Comparison of ENCODE assay signal across 8 mouse cellular contexts in genomic region chr7:140882469-140882803, GRCm38 (mm10). TPM values are rescaled to one million over a fixed set of nuclear protein-coding genes. Genes with fewer than 3 reads are reported as not detected.
DNase-seq lines count a peak whose midpoint lies in the region; ATAC-seq and TF ChIP-seq lines count a peak whose summit lies in the region.

No protein-coding gene starts in this region.

- peaks cover 19% of the 10 kb centered on the region for H3K4me1 ChIP-seq in lung, embryonic 15.5 days
- peaks cover 5% of the 10 kb centered on the region for H3K4me1 ChIP-seq in embryonic fibroblast, embryonic 13.5 days (ENCODE audit: control insufficient read depth, insufficient read depth, low read length)
- H3K4me1 ChIP-seq in intestine, postnatal 0 days (replicated peaks; ENCODE audit: control insufficient read depth, insufficient read depth, low read length) = peaks cover 2% of the 10 kb centered on the region; the same call in 1 of the 2 replicates
- H3K4me1 ChIP-seq in neural tube, embryonic 14.5 days (ENCODE audit: control insufficient read depth, insufficient read depth, low read length) = peaks cover 4% of the 10 kb centered on the region; the same call in 1 of the 2 replicates

- 0% methylated on average over 12 of the region's 12 CpGs for WGBS in lung, embryonic 15.5 days
- under 1% methylated on average over 12 of the region's 12 CpGs for WGBS in intestine, postnatal 0 days
- WGBS in neural tube, embryonic 14.5 days = under 1% methylated on average over 12 of the region's 12 CpGs

- no peak for DNase-seq in lung, postnatal 10 days
- no peak for DNase-seq in cerebellum, postnatal 36 days
- no peak for DNase-seq in embryo, embryonic 11 days
- DNase-seq in gastrocnemius, postnatal 14 days = no peak

- TF ChIP-seq POLR2A in embryonic fibroblast, embryonic 13.5 days (IDR thresholded peaks at IDR 0.05; ENCODE audit: low read depth, low read length) = no peak

- intact Hi-C loops in gastrocnemius, postnatal 14 days (cut with DNase I; ENCODE audit: low total_unique reads) = no loop called here

- peak overlapping the region; percentile 86 for H3K4me2 ChIP-seq in lung, embryonic 15.5 days
- H3K4me2 ChIP-seq in intestine, postnatal 0 days (replicated peaks; ENCODE audit: low read depth) = peak overlapping the region; percentile 87
- H3K4me2 ChIP-seq in neural tube, embryonic 14.5 days (ENCODE audit: low read depth, low read length) = peak overlapping the region; percentile 70

- peak overlapping the region; percentile 54; the same call in 1 of the 2 replicates for H3K27ac ChIP-seq in lung, embryonic 15.5 days
- peak overlapping the region; percentile 4; the same call in 1 of the 2 replicates for H3K27ac ChIP-seq in embryonic fibroblast, embryonic 13.5 days (ENCODE audit: insufficient read depth, low read length)
- H3K27ac ChIP-seq in intestine, postnatal 0 days (ENCODE audit: low read depth, low read length) = peak overlapping the region; percentile 81
- peak overlapping the region; percentile 82 for H3K27ac ChIP-seq in neural tube, embryonic 14.5 days (ENCODE audit: low read depth, low read length)

- H3K27me3 ChIP-seq in lung, embryonic 15.5 days = no peaks in the 10 kb centered on the region
- no peaks in the 10 kb centered on the region for H3K27me3 ChIP-seq in intestine, postnatal 0 days (replicated peaks; ENCODE audit: control insufficient read depth, insufficient read depth, low read length)
- no peaks in the 10 kb centered on the region for H3K27me3 ChIP-seq in neural tube, embryonic 14.5 days (ENCODE audit: control insufficient read depth, insufficient read depth, low read length)

- peak overlapping the region; percentile 84 for H3K4me3 ChIP-seq in lung, embryonic 15.5 days
- H3K4me3 ChIP-seq in embryonic fibroblast, embryonic 13.5 days (ENCODE audit: insufficient read depth, low read length) = peak overlapping the region; percentile 97
- peak overlapping the region; percentile 86 for H3K4me3 ChIP-seq in intestine, postnatal 0 days (ENCODE audit: low read depth, low read length)
- peak overlapping the region; percentile 92 for H3K4me3 ChIP-seq in neural tube, embryonic 14.5 days (ENCODE audit: low read depth, low read length)

- no peak for TF ChIP-seq CTCF in embryonic fibroblast, embryonic 13.5 days (IDR thresholded peaks at IDR 0.05; ENCODE audit: borderline replicate concordance, insufficient read depth, low read length)
- TF ChIP-seq CTCF in intestine, postnatal 0 days (IDR thresholded peaks at IDR 0.05; ENCODE audit: low read depth) = no peak

- H3K9me3 ChIP-seq in lung, embryonic 15.5 days = no peaks in the 10 kb centered on the region
- H3K9me3 ChIP-seq in intestine, postnatal 0 days (ENCODE audit: control insufficient read depth) = no peaks in the 10 kb centered on the region
- H3K9me3 ChIP-seq in neural tube, embryonic 14.5 days (ENCODE audit: control insufficient read depth, low read length) = no peaks in the 10 kb centered on the region

- H3K9ac ChIP-seq in lung, embryonic 15.5 days = peak overlapping the region; percentile 83
- H3K9ac ChIP-seq in intestine, postnatal 0 days (ENCODE audit: low read depth, low read length) = peak overlapping the region; percentile 67
- peak overlapping the region; percentile 88 for H3K9ac ChIP-seq in neural tube, embryonic 14.5 days (replicated peaks; ENCODE audit: low read depth, low read length)

- no peak for ATAC-seq in lung, embryonic 15.5 days (ENCODE audit: borderline replicate concordance, extremely low read depth, low FRiP score, low TSS enrichment)
- ATAC-seq in intestine, postnatal 0 days = no peak; the same call in 1 of the 2 replicates
- ATAC-seq in neural tube, embryonic 14.5 days (ENCODE audit: low read depth) = peak; percentile 47; the same call in 1 of the 2 replicates

- peaks cover 16% of the 10 kb centered on the region; the same call in 1 of the 2 replicates for H3K36me3 ChIP-seq in lung, embryonic 15.5 days
- peaks cover 29% of the 10 kb centered on the region for H3K36me3 ChIP-seq in intestine, postnatal 0 days (ENCODE audit: control insufficient read depth, insufficient read depth)
- peaks cover 15% of the 10 kb centered on the region for H3K36me3 ChIP-seq in neural tube, embryonic 14.5 days (ENCODE audit: control insufficient read depth, insufficient read depth, low read length)

RNA-seq across cellular contexts. Expression of gene Sirt3, which starts 0.3 kb away (rescaled TPM):
- 22.8 and 22.9 TPM in 2 replicates for polyA plus RNA-seq in lung, embryonic 15.5 days (2015; fragmentation: Nextera tagmentation; extraction: Ambion mirVana)
- polyA plus RNA-seq in embryonic fibroblast, embryonic 13.5 days (2011; ENCODE audit: insufficient read length, low read depth, missing spikeins) = 7.6 and 8.2 TPM in 2 replicates
- 28.9 and 30.9 TPM in 2 replicates for polyA plus RNA-seq in intestine, postnatal 0 days (2015; fragmentation: Nextera tagmentation; extraction: Ambion mirVana)
- 46.8 and 61.6 TPM in 2 replicates for polyA plus RNA-seq in neural tube, embryonic 14.5 days (2014; fragmentation: Nextera tagmentation; extraction: Ambion mirVana)
- total RNA-seq in gastrocnemius, postnatal 14 days (2021) = 10 to 100 TPM; 19.5 to 24.7 TPM

RNA-seq across cellular contexts. Expression of gene Psmd13, which starts 0.7 kb away (rescaled TPM):
- 243 and 252 TPM in 2 replicates for polyA plus RNA-seq in lung, embryonic 15.5 days (2015; fragmentation: Nextera tagmentation; extraction: Ambion mirVana)
- polyA plus RNA-seq in embryonic fibroblast, embryonic 13.5 days (2011; ENCODE audit: insufficient read length, low read depth, missing spikeins) = 206 and 213 TPM in 2 replicates
- 150 and 155 TPM in 2 replicates for polyA plus RNA-seq in intestine, postnatal 0 days (2015; fragmentation: Nextera tagmentation; extraction: Ambion mirVana)
- 144 and 155 TPM in 2 replicates for polyA plus RNA-seq in neural tube, embryonic 14.5 days (2014; fragmentation: Nextera tagmentation; extraction: Ambion mirVana)
- total RNA-seq in gastrocnemius, postnatal 14 days (2021) = 10 to 100 TPM; 93.5 to 94.2 TPM

RNA-seq across cellular contexts. Expression of gene Cox8b, which starts 17.8 kb away (rescaled TPM):
- polyA plus RNA-seq in lung, embryonic 15.5 days (2015; fragmentation: Nextera tagmentation; extraction: Ambion mirVana) = 6.2 and 8.5 TPM in 2 replicates
- not detected in 2 replicates for polyA plus RNA-seq in embryonic fibroblast, embryonic 13.5 days (2011; ENCODE audit: insufficient read length, low read depth, missing spikeins)
- 0.53 and 0.69 TPM in 2 replicates for polyA plus RNA-seq in intestine, postnatal 0 days (2015; fragmentation: Nextera tagmentation; extraction: Ambion mirVana)
- not detected in 2 replicates for polyA plus RNA-seq in neural tube, embryonic 14.5 days (2014; fragmentation: Nextera tagmentation; extraction: Ambion mirVana)
- 1,000 to 10,000 TPM; 1,269 to 1,458 TPM for total RNA-seq in gastrocnemius, postnatal 14 days (2021)

RNA-seq across cellular contexts. Expression of gene Bet1l, which starts 25.1 kb away (rescaled TPM):
- polyA plus RNA-seq in lung, embryonic 15.5 days (2015; fragmentation: Nextera tagmentation; extraction: Ambion mirVana) = 35.1 and 41.0 TPM in 2 replicates
- polyA plus RNA-seq in embryonic fibroblast, embryonic 13.5 days (2011; ENCODE audit: insufficient read length, low read depth, missing spikeins) = 29.9 and 35.7 TPM in 2 replicates
- polyA plus RNA-seq in intestine, postnatal 0 days (2015; fragmentation: Nextera tagmentation; extraction: Ambion mirVana) = 42.4 and 52.6 TPM in 2 replicates
- polyA plus RNA-seq in neural tube, embryonic 14.5 days (2014; fragmentation: Nextera tagmentation; extraction: Ambion mirVana) = 55.8 and 60.1 TPM in 2 replicates
- 10 to 100 TPM in 1 of 2 experiments, 1 to 10 TPM in 1; 8.3 to 11.1 TPM for total RNA-seq in gastrocnemius, postnatal 14 days (2021)

RNA-seq across cellular contexts. Expression of gene Ric8a, which starts 25.7 kb away (rescaled TPM):
- polyA plus RNA-seq in lung, embryonic 15.5 days (2015; fragmentation: Nextera tagmentation; extraction: Ambion mirVana) = 58.2 and 58.8 TPM in 2 replicates
- polyA plus RNA-seq in embryonic fibroblast, embryonic 13.5 days (2011; ENCODE audit: insufficient read length, low read depth, missing spikeins) = 53.4 and 58.1 TPM in 2 replicates
- polyA plus RNA-seq in intestine, postnatal 0 days (2015; fragmentation: Nextera tagmentation; extraction: Ambion mirVana) = 42.3 and 47.7 TPM in 2 replicates
- polyA plus RNA-seq in neural tube, embryonic 14.5 days (2014; fragmentation: Nextera tagmentation; extraction: Ambion mirVana) = 89.4 and 101 TPM in 2 replicates
- total RNA-seq in gastrocnemius, postnatal 14 days (2021) = 10 to 100 TPM; 13.9 to 16.2 TPM

Comparison
In these comparisons a context has a peak if more than half of its experiments do, and no peak if none do; other contexts are left out.
1. H3K27ac ChIP-seq: peak in every context shown above with its lines; median percentile 82 in neural tube, embryonic 14.5 days; 81 in intestine, postnatal 0 days; 54 in lung, embryonic 15.5 days; 4 in embryonic fibroblast, embryonic 13.5 days.